Mouse (Mus musculus) MN1 (cell line): ENCODE measurements around the gene Gas7.

ENCODE experiments used
- DNase-seq: peaks from one replicate; pipeline ENCODE4 v3.0.0-alpha.2; 2016; ENCODE audit warnings: low spot score

Gas7 gene

DNA sequence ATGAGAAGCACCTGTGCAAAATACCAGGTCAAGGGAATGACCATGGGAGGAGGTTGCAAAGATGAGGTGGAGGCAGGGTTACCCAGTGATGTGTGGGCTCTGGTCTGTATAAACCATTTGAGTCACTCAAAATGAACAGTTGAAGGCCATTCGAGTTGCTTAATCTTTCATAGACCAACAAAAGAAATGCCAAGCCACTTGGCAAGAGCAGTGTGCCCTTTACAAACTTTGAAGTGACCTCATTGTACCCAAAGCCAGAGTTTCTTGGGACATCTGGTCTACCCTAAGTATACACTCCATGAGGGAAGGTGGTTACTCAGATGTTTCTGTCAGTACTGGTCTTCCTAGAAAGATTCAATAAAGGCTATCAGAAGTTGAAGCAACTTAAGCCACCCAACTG lies 80.5 kb downstream of the Gas7 start:
- no peak for DNase-seq

DNA sequence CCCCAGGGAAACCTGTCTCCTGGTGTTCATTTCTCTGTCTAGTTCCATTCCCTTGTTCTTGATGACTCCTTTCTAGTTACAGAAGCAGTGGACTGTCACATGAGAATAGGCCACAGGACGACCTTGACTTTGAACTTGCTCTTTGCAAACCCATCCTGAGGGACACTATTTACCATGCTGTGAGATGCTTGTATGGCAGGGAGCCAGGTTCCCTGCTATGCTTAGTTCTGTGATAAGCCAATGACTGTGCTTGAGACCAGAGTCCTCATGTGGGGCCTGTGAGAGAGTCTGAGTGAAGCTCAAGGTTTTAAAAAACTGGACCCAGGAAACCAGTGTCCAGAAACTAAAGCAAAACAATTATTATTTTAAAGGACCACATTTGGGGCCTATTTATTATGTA lies 81.2 kb downstream of the Gas7 start:
- no peak for DNase-seq

DNA sequence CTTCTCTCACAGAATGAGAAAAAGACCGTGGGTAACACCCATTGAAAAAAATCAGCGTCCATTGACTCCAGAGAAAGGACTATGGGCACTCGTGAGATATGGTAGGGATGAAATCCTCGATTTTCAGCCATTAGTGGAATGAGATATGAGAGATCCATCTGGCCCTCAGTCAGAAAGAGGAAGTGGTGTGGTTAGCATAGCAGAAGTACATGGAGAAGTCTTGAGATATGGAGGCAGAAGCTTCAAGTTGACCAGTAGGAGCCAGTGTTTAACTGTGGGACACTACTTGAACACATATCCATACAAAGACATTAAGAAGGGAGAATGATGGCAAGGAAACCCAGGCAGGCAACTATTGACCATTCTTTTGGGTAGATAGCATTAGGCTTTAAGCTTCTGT lies 82.1 kb downstream of the Gas7 start:
- no peak for DNase-seq

DNA sequence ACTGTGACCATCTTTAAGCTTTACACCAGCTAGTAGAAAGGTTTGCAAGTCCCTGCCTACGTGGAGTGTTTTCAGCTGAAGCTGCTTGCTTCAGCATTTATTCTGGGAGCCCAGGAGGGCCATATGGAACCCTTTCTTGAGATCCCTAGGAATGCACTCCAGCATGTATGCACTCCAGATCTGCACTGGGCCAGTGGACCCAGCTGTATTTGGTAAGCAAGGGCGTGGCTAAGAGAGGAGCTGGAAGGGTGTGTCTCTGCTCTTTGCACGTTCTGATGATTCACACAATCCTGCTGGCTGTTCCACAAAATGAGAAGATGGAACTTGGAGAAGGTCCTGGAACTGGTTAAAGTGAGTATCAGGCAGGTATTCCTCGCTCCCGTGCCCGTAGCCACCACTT lies 83.3 kb downstream of the Gas7 start:
- DNase-seq: no peak

DNA sequence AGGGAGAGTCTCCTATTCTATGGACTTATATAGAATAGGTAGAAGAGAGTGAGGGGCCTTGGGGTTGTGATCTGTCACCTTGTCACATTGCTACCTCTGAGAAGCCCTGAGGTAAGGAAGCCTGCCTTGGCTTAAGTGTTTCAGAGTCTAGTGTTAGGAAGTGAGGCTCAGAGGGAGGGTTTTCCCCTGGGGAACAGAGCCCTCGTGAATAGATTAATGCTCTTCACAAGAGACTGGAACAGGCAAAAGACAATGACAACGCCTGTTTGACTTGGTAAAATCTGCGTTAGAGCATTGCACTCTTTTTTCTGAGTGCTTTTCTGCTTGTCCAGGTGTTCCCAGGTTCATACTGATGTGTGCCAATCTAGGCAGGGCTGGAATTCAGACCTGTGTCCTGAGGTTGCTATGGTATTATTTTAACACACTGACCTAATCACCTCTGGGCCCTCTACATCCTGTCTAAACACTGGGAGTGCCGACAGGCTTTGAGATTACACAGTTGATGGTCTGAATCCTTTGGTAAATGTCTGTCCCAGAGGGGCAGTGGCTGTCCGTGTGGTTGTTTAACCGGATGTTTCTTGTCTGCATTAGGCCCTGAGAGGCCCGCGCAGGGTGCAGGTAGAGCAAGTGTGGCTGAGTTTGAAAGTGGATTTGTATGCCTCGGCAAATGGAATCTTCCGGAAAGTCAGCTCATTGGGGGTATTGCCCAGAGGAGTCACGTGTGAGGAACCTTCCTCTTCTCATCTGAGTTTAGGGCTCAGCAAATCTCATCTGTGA lies 89.6 kb downstream of the Gas7 start:
- DNase-seq: no peak

DNA sequence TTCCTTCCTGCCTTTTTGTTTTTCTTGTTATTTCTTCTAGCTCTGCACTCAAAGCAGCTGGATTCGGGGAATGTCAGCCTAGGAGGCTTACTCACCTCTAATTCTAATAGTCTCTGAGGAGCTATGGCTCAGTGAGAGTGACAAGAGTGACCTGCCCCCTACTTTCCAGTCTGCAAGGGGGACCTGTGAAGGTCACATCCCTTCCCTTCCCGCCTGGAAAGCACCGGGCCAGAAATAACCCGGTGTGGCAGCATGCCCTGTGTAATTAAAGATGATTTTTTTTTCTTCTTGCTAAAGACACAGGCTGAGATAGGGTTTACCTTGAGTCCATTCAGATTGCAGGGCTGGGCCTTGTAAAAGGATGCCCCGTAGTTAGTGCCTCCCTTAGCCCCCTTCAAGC lies 91.3 kb downstream of the Gas7 start:
- no peak for DNase-seq

DNA sequence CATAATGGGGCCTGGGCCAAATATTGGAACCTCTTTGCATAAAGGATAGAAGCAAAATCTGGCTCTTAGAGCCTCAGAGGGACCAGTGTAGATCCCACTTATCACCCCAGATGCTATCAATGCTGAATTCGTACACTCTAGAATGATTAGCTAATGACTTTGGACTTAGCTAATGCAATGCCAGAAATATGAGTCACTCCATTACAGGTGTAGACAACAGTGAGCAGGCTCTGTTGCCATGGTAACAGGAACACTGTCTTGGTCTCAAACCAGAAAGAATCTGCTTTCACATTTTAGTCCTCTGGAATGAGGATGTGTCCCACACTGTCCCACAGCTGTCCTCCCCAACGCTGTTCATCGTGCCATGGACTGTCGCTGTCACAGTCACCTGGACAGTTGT lies 94.1 kb downstream of the Gas7 start:
- DNase-seq: no peak

DNA sequence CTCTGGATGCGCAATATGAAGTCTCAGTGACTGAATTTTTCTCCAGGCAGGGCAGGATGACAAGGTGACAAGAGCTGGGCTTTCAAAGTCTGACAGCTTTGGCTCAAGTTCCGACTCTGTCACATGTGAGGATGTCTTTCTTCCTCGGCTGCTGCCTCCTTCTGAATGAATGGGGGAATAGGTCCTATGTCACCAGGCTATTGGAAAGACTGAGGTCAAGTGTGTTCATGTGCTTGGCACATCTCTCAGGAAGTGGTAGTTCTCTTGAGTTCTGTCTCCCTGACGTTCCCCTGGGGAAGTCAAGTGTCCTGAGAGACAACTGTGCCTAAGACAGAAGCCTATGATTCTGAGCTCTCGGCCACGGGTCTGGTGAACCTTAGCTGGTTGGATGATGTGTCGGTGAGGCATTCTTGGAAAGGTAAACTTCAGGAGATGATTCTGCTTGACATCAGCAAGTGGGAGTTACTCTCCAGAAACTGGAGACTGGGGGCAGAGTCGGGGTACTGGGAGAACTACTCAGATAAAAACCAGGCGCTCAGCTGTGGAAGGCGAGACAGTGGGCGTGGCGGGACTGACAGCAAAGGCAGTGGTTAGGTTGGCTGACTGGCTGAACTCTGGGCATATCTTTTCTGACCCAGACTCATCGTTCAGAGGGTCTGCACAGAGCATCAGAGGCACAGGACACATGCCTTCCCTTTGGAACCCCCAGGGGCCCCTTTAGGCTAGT lies 94.7 kb downstream of the Gas7 start:
- DNase-seq: no peak

DNA sequence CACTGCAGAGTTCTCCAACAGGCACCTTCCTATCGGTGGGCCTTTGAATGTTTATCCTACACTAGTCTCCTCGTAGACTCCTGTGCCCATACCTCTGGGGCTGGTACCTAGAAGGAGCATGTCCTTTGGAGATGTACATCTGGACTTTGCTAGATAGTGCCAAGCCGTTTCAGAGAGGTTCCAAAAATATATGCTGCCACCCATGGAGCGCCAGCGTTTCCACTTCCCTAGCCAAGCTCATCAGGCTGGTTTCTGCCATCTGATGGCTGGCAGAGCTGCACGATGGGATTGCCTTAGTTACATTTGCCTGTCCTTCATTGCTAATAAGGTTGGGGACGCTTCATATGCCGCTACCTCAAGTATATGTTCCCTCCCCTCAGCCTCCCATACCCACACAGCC lies 97.2 kb downstream of the Gas7 start:
- DNase-seq: no peak

DNA sequence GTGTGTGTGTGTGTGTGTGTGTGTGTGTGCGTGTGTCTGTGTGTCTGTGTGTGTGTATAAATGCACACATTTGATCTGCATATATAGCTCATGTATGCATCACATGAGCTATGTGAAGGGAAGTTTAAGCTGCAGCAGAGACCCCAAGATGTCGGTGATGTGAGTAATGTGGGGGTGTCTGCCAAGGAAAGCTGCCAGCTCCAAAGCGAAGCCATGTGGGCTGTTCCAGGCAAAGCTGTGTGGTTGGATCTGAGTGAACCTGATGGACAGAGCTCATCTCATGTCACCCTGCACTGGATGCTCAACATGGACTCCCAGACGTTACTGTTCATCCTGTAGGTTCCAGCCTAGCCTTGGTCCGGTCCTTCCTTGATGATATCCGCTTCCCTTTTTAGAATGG lies 99.0 kb downstream of the Gas7 start:
- no peak for DNase-seq

DNA sequence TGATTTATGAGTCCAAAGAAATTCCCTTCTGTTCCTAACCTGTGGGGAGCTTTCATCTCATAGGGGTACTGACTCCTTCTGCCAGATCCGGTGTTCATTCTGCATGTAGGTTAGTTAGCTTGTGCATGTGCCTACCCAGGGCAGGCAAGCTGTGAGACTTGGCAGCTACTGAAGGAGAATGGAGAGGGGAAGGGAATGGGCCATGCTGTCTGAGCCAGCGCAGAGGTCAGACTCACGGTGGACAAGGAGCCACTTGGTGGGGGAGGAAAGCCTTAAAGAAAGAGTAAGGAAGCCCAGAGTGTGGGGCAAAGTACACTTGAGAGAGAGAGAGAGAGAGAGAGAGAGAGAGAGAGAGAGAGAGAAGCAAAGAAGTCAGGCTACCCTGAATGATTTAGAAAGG lies 101.1 kb downstream of the Gas7 start:
- no peak for DNase-seq

DNA sequence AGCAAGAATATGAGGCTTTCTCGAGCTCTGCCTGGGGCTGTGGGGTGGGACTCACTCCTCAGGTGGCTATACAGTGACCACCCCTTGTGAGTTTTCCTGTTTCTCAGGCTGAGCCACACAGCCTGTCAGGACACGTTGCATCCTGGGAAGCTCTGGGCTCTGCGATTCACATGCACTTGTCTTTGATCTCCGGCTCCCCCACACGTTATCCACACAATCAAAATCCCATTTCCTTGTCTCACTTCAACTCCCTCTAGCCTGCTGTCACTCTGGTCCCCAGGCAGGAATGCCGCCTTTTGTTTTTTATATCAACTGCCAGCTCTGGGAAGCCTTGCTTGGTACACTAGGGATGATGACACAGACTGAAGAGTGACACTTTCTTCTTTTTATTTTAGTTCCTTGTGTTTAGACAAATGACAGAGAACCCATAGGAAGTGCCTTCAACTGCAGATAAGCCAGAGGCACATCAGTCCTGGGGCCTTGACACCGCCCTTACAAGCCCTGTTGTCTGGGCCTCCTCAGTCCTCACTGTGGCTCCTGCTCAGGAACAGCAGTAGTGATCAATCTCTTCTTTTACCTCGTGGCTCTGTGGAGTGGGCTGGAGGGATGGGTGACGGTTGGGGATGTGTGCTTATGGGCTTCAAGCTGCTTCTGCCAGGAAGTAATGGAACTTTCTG lies 103.7 kb downstream of the Gas7 start:
- DNase-seq: no peak

DNA sequence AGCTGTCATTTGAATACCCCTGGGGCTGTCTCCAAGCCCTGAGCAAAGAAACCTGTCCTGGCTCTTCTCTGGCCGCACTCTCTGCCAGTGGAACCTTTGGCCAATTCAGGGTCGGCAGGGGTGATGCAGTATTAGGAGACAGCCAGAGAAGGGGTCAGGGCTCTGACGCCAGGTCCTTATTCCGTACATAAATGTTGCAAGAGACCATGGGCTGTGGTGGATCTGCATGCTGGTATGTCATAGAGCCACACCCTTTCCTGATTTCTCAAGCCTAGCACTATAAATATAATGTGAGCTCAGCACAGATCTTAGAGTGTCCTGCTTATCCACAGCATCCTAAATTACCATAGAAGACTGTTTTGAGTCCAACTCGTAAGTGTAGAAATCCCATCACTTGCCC lies 104.3 kb downstream of the Gas7 start:
- DNase-seq: no peak

DNA sequence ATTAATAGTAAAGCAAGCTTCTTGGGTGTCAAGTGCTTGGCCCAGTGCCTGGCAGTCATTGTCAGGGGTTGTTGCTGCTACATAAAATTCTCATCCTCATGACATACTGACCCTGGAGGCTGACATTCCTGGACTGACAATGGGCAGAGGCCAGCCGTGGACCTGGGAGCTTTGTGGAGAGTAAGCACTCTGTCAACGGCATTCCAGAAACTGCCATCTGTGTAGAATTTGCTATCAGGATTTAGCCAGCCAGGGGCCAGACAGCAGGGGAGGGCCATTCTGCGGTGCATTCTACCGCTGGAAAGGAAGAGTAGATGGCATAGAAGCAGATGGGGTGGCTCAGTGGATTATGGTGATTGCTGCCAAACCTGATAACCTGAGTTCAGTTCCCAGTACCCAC lies 106.4 kb downstream of the Gas7 start:
- DNase-seq: no peak

DNA sequence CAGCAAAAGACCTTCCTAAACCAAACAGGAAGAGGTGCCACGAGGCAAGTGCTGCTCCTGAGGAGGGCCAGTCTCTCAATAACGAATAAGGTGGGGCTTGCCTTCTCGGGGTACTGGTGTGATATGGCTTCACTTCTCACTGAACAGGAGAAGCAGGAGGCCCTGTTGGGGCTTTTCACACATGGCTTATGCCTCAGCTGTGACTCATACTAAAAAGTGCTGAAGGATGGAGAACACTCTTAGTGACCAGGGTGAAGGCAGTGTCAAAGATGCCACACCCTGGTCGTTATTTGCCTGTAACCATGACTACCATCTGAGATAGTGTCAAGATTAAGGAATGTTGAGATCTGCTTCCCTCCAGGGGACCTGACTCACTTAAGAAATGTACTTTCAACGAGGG lies 107.9 kb downstream of the Gas7 start:
- DNase-seq: no peak

DNA sequence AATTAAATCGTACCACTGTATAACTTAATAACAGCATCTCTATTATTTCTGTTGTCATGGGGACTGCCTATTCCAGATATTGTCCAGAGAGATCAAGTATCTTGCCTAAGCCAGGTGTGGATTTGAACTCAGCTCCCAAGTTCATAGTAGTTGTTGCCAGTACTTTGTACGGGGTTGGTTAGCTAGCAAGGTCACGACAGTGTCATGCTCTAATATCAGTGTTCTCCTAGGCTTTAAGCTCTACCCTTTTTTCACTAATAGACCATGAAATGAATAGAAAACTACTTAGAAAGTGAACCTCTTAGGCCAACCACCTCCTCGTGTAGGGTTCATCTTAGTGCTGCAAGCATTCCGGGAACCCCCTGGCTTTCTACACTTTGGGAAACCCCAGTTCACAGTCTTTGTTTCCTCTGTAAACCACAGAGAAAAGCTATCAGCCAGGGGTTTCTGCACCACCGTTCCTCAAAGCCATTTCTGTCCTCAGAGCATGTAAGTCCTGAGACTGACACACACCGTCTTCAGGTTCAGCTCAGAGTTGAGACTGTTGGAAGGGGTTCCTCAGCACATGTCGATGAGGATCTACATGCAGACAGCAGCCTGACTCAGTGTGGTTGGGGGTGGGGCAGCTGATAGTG lies 108.9 kb downstream of the Gas7 start:
- DNase-seq: no peak

DNA sequence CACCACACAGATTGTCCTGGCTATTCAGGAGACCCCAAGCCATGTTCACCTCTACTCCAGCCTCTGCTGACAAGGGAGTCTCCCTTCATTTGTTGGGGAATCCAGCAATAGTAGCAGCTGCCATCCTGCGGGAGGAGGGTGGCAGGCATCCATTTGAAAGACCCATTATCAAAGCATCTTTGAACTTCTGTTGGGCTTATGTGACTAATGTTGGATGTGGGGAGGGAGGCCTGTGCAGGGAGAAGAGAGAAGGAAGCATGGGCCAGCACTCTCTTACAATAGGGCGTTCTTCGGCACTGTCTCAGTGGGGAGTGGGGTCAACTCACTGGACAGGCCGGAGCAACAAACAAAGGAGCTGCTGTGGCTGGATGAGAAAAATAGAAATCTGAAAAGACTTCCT lies 110.3 kb downstream of the Gas7 start:
- DNase-seq: no peak

DNA sequence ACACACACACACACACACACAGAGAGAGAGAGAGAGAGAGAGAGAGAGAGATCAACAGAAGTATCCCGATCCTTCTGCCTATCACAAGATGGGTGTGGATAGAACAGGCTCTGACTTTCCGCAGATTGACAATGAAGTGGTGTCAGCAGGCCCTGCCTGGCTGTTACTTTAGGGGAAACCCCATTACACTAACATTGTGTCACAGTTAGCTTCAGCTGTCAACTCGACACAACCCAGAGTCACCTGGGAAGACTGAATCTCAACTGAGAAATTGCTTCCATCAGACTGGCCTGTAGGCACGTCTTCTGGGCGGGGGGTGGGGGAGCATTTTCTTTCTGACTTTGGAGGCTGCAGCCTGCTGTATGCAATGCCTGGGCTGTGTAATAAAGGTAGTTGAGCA lies 111.5 kb downstream of the Gas7 start:
- no peak for DNase-seq

DNA sequence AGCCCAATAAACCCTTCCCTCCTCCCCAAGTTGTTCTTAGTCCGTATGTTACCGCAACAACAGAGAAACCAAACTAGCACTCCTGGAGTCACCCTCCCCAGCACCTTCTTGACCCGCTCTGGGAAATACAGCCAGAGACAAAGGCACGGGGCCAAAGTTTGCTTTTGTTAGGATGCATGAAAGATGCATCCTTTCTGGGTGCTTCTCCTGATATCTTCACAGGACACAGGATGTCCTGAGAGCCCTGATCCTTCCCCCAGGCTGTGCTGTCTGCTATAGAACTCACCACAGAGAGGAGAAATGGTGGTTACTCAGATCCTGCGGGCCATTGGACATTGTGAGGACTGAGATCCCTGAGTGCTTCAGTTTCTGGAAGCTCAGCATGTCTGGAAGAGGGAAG lies 111.9 kb downstream of the Gas7 start:
- no peak for DNase-seq

DNA sequence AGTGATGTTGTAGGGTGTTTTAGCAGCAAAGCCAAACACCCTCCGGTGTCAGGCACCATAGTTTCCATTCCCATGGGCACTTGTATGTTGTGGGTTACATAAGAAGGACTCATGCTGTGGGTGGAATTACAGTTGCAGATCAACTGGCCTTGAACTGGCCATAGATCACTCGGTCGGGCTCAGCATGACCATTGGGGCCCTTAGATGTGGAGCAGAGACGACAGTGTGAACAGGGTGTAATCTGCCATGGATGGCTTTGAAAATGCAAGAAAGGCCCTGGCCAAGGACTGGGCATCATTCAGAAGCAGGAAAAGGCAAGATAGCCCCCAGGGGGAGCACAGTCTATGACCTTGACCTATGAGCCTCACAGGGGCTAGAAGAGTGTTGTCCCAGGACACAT lies 112.8 kb downstream of the Gas7 start:
- DNase-seq: no peak

DNA sequence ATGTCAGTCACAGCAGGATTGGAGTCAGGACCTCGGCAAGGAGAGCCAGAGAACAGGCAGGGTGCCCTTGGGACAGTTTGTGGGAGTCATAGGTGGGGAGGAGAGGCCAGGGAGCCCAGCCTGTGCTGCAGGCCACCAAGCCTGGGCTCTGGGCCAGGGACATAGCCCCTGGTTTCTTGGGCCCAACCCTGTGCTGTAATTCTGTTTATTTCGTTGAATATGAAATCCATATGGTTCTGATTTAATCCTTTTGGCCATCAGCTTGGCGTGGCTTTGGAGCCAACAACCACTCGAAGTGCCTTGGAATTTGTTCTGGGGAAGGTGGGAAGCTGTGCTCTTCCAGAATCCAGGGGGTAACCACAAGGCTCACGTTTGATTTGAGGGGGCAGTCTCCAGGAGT lies 113.6 kb downstream of the Gas7 start:
- no peak for DNase-seq

DNA sequence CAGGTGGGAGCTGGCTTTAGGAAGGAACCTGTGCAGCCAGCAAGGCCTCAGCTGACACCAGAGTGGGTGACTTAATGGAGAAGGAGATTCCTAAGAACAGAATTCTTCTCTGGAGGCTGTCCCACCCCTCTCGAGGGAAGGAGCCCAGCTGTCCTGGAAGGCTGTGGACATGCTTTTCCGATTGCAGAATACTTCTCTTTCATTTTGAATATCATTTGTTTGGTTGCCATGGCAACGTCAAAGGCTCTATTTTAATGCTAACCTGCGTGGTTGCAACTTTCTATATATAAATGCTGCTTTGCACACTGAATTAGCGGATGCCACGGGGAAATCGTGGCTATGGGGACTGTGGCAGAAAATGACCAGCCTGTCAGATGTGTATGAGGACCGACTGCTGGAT lies 115.7 kb downstream of the Gas7 start:
- DNase-seq: no peak

DNA sequence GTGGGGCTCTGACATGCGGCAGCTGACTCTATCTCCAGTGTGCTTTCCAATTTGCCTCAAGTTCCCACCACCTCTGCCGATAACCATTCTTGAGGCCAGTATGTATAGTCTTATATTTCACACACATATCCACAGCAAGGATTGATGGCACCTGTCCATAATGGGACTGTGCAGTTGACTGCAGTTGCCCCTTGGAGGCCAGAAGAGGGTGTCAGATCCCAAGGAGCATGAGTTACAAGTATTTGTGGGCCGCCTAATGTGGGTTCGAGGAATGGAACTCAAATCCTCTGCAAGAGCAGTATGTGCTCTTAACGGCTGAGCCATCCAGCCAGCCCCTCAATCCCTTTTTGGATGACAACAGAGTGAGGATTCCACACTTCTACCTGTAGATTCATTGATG lies 119.1 kb downstream of the Gas7 start:
- DNase-seq: no peak
